Mouse (Mus musculus): ENCODE measurements at regions not wholly inside any gene's neighbourhood (a gene's known extent, or its start where the extent isn't known, plus 50 kb on each side); places are given as distances from the start of the nearest gene placed in this dataset.

DNA sequence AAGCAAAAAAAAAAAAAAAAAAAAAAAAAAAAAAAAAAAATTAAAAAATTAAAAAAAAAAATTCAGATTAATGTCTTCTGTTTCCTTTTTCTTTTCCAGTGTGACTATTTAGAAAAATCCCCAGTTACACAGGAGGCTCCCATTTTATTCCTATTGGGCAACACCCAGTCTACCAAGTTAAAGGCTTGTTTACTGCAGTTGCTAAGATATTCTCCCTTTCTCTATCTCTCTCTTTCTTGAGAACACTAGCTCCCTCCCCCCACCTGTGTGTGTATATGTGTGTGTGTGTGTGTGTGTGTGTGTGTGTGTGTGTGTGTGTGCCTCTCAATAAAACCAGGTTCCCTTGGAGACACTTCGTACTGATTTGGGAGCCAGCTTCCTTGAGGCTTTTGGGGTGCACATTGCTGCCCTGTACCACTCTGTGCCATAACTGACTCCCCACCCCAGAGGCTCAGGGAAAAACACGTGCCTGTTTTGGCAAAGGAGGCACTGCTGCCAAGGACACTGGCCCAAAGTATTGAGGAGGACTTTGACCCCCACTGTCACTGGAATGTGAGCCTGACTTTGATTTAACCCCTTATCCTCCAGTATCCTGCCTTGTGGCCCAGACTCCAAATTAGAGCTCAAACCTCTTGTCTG is 50.3 kb downstream of the Anapc15-ps start:
- CTCF ChIA-PET: interaction anchor here in 3 of 4 experiments (0.6 to 1.1 kb wide), 3 partner anchors 20 to 61 kb away, joined by 3 to 5 read pairs (median 3); no protein-coding TSS in a partner anchor

GRCm38 (mm10) chr10:95620796-95621195 is 52.5 kb downstream of the Anapc15-ps start:
- ChIA-PET POLR2A (interaction anchor here in 2 of 4 experiments (1.5 to 1.7 kb wide), 3 partner anchors 14 to 320 kb away, joined by 4 read pairs; partner anchors contain the start of gene Eea1 (in 1 of the 2)), CTCF (no interaction called here)

More for the DNA sequence above, 50.3 kb downstream of the Anapc15-ps start:
- POLR2A ChIA-PET: interaction anchor here (0.6 to 2.3 kb wide), 33 partner anchors 9 to 1605 kb away, joined by 3 to 13 read pairs (median 4); partner anchors contain the start of genes Btg1 (in 1 of the 4), Nudt4 (in 1 of the 4) and Ube2n (in 1 of the 4)

DNA sequence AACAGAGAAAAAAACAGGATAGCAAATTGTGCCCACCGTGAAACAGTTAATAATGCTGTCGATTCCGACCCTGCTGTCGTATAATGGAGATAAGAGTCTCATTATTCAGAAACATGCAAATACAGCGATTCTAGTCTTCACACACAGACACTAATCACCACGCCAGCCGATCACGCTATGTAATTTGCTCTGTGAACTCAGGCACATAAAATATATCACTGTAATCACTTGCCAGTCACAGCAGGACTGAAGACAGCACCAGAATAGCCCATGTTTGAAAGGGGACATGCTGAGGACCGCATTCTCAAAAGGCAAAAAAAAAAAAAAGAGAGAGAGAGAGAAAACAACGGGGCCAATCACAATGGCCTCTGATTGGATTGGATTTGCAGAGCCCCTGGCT is 53.6 kb downstream of the Anapc15-ps start:
- ChIA-PET POLR2A (interaction anchor here in 1 of 4 experiments (1.2 kb wide), 2 partner anchors 13 to 61 kb away, joined by 3 to 5 read pairs; no protein-coding TSS in a partner anchor), CTCF (no interaction called here)

DNA sequence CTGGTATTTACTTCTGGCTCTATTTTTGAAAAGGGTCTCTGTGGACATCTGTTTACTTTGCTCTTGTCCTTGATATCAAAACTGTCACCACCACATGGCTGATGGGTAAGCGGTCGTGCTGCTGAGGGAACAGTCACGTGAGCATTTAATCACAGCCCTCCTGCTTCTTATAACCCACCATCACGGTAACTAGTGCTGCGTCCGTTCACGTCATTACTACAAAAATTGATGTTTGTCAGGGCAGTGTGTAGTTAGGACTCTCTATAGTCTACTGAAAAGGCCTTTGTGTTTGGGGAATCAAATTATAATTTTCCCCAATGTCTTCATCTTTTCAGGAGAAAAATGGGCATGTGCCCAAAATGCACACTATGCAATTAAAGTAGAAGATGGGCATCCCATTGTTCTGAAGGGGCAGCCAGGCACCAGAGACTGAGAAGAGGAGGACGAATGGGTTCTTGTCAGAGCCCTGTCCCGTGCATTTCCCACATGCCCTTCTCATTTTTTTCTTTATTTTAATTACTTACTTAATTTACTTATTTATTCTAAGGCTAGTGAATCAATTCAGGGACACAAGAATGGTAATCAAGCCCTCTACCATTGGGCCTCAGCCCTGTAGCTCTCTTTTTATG is 54.6 kb upstream of the Nudt4 start:
- ChIA-PET POLR2A (interaction anchor here in 1 of 4 experiments (0.6 kb wide), 1 partner anchor 58 kb away, joined by 4 read pairs; no protein-coding TSS in a partner anchor), CTCF (no interaction called here)

DNA sequence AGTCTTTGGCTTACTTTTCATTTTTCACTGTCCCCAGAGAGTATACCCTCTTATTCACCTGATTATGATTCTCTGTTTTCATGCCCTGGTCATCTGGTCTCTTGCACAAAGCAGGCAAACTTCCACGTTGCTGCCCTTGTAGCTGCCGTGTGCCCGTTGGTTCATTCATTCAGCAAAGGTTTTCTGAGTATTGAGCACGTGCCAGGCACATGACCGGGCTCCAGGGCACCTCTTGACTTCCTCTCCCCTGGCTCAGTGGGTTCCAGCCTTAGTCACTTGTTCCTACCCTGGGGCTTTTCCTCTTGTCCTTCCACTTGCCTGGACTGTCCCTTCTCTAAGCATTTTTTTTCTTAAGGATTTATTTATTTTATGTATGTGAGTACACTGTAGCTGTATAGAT is 52.9 kb upstream of the Nudt4 start:
- POLR2A ChIA-PET: interaction anchor here in 1 of 4 experiments (1.3 to 1.5 kb wide), 3 partner anchors 12 to 62 kb away, joined by 4 to 5 read pairs (median 4); partner anchors contain the start of gene Nudt4
- CTCF ChIA-PET: no interaction called here

DNA sequence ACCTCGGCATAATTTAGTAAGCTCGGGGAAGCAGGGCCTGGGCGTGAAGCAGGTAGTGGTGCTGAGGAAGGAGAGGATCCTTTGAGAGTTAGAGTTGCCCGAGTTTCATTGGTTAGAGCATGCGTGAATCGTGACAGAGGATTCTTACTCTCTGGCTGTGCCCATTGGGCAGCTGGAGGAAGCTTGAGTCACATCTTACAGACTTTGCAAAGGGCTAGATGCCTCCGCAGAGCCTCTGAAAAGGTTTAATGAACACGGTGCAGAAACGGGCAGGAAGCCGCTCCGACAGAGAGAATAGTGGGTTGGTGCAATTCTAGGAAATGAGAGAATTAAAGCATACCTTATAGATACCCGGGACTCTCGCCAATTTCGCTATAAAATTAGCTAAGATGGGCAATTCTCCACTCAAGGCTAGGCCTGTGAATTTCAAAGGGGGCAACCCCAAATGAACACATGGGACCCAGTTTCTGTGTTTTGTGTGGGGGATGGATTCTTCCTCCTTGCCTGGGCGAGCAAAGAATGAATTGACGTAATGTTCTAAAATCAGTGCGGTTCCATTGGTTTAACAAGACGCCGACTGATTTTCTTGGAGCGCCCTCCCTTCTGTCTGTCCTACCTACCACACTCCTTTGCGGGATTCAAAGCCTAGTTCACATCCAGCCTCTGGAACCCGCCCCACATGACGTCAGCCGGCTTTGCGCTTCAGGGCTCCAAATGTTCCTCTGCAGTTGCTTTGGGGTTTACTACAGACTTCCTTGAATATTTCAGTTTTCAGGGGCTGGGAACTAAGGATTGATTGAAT is 52.1 kb upstream of the Nudt4 start:
- POLR2A ChIA-PET: interaction anchor here in 3 of 4 experiments (0.6 to 1.5 kb wide), 9 partner anchors 10 to 61 kb away, joined by 3 to 5 read pairs (median 3); partner anchors contain the start of gene Nudt4 (in 1 of the 3)

More for the DNA sequence above, 52.1 kb upstream of the Nudt4 start:
- CTCF ChIA-PET: no interaction called here

Data from embryonic stem cell, embryonic (primary cell).